Mouse (Mus musculus): ENCODE data around the gene Tex14. TPM values are rescaled to one million over a fixed set of nuclear protein-coding genes. Genes with fewer than 3 reads are reported as not detected.
A peak's percentile ranks its signal among the peaks of the same experiment; 100 is the strongest.
"Not testable (repeated sequence)": the region's sequence is repeated elsewhere in the genome, so short reads cannot be mapped to it uniquely, and the experiment has no call there.

The Tex14 gene
- polyA plus RNA-seq, 1 experiment from 2014 or later = 0.53 TPM

GRCm38 (mm10) chr11:87426450-87427250 lies 21.8 kb downstream of the Tex14 start:
- DNase-seq (ENCODE audit: low spot score) = peak; percentile 92

- DNase-seq (ENCODE audit: low spot score) = peak; percentile 15
Observed at GRCm38 (mm10) chr11:87427273-87428050, 22.6 kb downstream of the Tex14 start.

GRCm38 (mm10) chr11:87428051-87428673 lies 23.3 kb downstream of the Tex14 start:
- no peak for DNase-seq (ENCODE audit: low spot score)

GRCm38 (mm10) chr11:87429363-87429762 lies 24.5 kb downstream of the Tex14 start:
- DNase-seq (ENCODE audit: low spot score) = no peak

GRCm38 (mm10) chr11:87430374-87430773 lies 25.5 kb downstream of the Tex14 start:
- no peak for DNase-seq (ENCODE audit: low spot score)

- not testable (repeated sequence) for DNase-seq (ENCODE audit: low spot score)
Observed at GRCm38 (mm10) chr11:87431813-87432212, 26.9 kb downstream of the Tex14 start.

GRCm38 (mm10) chr11:87432447-87432846 lies 27.6 kb downstream of the Tex14 start:
- no peak for DNase-seq (ENCODE audit: low spot score)

GRCm38 (mm10) chr11:87432933-87433669 lies 28.2 kb downstream of the Tex14 start:
- DNase-seq (ENCODE audit: low spot score) = no peak

- DNase-seq (ENCODE audit: low spot score) = not testable (repeated sequence)
Observed at GRCm38 (mm10) chr11:87435107-87435506, 30.2 kb downstream of the Tex14 start.

- DNase-seq (ENCODE audit: low spot score) = no peak
Observed at GRCm38 (mm10) chr11:87436326-87437232, 31.7 kb downstream of the Tex14 start.

- DNase-seq (ENCODE audit: low spot score) = no peak
Observed at GRCm38 (mm10) chr11:87439796-87440420, 35.0 kb downstream of the Tex14 start.

- peak; percentile 60 for DNase-seq (ENCODE audit: low spot score)
Observed at GRCm38 (mm10) chr11:87442643-87443372, 37.9 kb downstream of the Tex14 start.

- DNase-seq (ENCODE audit: low spot score) = peak; percentile 78
Observed at GRCm38 (mm10) chr11:87443373-87443883, 38.6 kb downstream of the Tex14 start.

GRCm38 (mm10) chr11:87444056-87444455 lies 39.2 kb downstream of the Tex14 start:
- DNase-seq (ENCODE audit: low spot score) = not testable (repeated sequence)

GRCm38 (mm10) chr11:87444735-87445428 lies 40.0 kb downstream of the Tex14 start:
- no peak for DNase-seq (ENCODE audit: low spot score)

GRCm38 (mm10) chr11:87445593-87445992 lies 40.7 kb downstream of the Tex14 start:
- DNase-seq (ENCODE audit: low spot score) = not testable (repeated sequence)

GRCm38 (mm10) chr11:87446159-87446558 lies 41.3 kb downstream of the Tex14 start:
- no peak for DNase-seq (ENCODE audit: low spot score)

GRCm38 (mm10) chr11:87447429-87447828 lies 42.6 kb downstream of the Tex14 start:
- DNase-seq (ENCODE audit: low spot score) = no peak
